19 mouse cellular contexts compared by ENCODE assay signal in the genomic region with DNA sequence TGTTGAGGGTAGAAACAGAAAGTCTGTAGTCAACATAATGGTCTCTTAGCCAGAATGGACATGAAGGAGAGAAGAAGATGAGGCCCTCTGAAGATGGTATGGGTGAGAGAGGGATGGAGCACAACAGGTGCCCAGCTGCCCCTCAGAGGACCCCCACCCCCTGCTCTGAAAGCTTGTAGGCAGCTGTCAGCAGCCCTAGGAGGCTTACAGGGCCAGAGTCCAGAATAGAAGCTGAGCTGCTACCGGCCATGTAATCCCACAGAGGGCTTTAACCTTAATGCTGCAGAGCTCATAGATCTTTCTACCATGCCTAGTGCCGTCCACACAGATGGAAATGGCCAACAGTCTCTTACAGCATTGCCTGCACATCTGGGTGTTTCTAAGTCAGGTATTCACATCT.
DNase-seq lines count a peak whose midpoint lies in the region; ATAC-seq lines count a peak whose summit lies in the region.
"Had no signal": no experiment of that assay in that cellular context is flagged by ENCODE, and none has a peak within 500 bp of the region (broad histone marks: within the 10 kb centered on the region; RNA-seq: fewer than 3 reads in every experiment).

No protein-coding gene starts in this region.

- H3K36me3 ChIP-seq in hindbrain, embryonic 10.5 days: no peaks in the 10 kb centered on the region
- no peaks in the 10 kb centered on the region for H3K36me3 ChIP-seq in hindbrain, embryonic 11.5 days (ENCODE audit: control insufficient read depth, insufficient read depth, low read length)
- no peaks in the 10 kb centered on the region for H3K36me3 ChIP-seq in embryonic facial prominence, embryonic 15.5 days
- H3K36me3 ChIP-seq: forebrain, embryonic 12.5 days; heart, embryonic 15.5 days; hindbrain, embryonic 15.5 days had no signal

- H3K4me3 ChIP-seq in hindbrain, embryonic 10.5 days: no peak overlapping the region
- no peak overlapping the region for H3K4me3 ChIP-seq in hindbrain, embryonic 11.5 days (ENCODE audit: low read depth, low read length)
- no peak overlapping the region for H3K4me3 ChIP-seq in embryonic facial prominence, embryonic 15.5 days (replicated peaks)
- H3K4me3 ChIP-seq: forebrain, embryonic 12.5 days; heart, embryonic 15.5 days; hindbrain, embryonic 15.5 days had no signal

- no peak overlapping the region for H3K9ac ChIP-seq in hindbrain, embryonic 11.5 days (ENCODE audit: low read depth, low read length)
- H3K9ac ChIP-seq in embryonic facial prominence, embryonic 15.5 days: no peak overlapping the region
- H3K9ac ChIP-seq: forebrain, embryonic 12.5 days; heart, embryonic 15.5 days; hindbrain, embryonic 15.5 days had no signal

- no peak for ATAC-seq in hindbrain, embryonic 11.5 days (ENCODE audit: low FRiP score)
- ATAC-seq in embryonic facial prominence, embryonic 15.5 days (ENCODE audit: insufficient number of reproducible peaks, low FRiP score, low TSS enrichment, low read depth): 0 out of 2 replicates have a peak, but pooled peaks have one; percentile 37
- ATAC-seq: forebrain, embryonic 16.5 days had no signal

- H3K27ac ChIP-seq in hindbrain, embryonic 10.5 days: peak overlapping the region; percentile 71; the same call in 1 of the 2 replicates
- H3K27ac ChIP-seq in hindbrain, embryonic 11.5 days (ENCODE audit: low read depth, low read length): no peak overlapping the region
- peak overlapping the region; percentile 13; the same call in 1 of the 2 replicates for H3K27ac ChIP-seq in embryonic facial prominence, embryonic 15.5 days (replicated peaks)
- H3K27ac ChIP-seq: heart, embryonic 15.5 days; hindbrain, embryonic 15.5 days had no signal

- H3K4me1 ChIP-seq in hindbrain, embryonic 10.5 days (replicated peaks): peaks cover 37% of the 10 kb centered on the region
- no peaks in the 10 kb centered on the region for H3K4me1 ChIP-seq in hindbrain, embryonic 11.5 days (replicated peaks; ENCODE audit: control insufficient read depth, insufficient read depth, low read length)
- peaks cover 12% of the 10 kb centered on the region; the same call in 1 of the 2 replicates for H3K4me1 ChIP-seq in embryonic facial prominence, embryonic 15.5 days
- H3K4me1 ChIP-seq: heart, embryonic 15.5 days had no signal

- no peak overlapping the region for H3K4me2 ChIP-seq in hindbrain, embryonic 11.5 days (replicated peaks; ENCODE audit: low read depth, low read length)
- H3K4me2 ChIP-seq in embryonic facial prominence, embryonic 15.5 days (replicated peaks): no peak overlapping the region
- H3K4me2 ChIP-seq: forebrain, embryonic 12.5 days; heart, embryonic 11.5 days; heart, embryonic 15.5 days; hindbrain, embryonic 15.5 days had no signal

- no peak for DNase-seq in hindbrain, embryonic 10.5 days (ENCODE audit: low spot score)
- DNase-seq in hindbrain, embryonic 11.5 days (ENCODE audit: low spot score): no peak
- peak; percentile 18 for DNase-seq in mesoderm, embryonic 11.5 days (ENCODE audit: low read depth, low spot score)
- peak; percentile 52 for DNase-seq in retina, postnatal 1 day
- DNase-seq in kidney, adult 8-10 months: no peak
- DNase-seq in cerebellum, adult 9-11 months: no peak
- DNase-seq: adrenal gland, postnatal 14 days; cerebellum, adult 11-12 months; cerebellum, adult 9-10 months; cerebellum, postnatal 36 days; gastrocnemius, postnatal 10 days; heart, adult 18-20 months; heart, postnatal 14 days had no signal

- H3K9me3 ChIP-seq in hindbrain, embryonic 10.5 days: no peaks in the 10 kb centered on the region
- no peaks in the 10 kb centered on the region for H3K9me3 ChIP-seq in hindbrain, embryonic 11.5 days (ENCODE audit: control insufficient read depth, low read length)
- no peaks in the 10 kb centered on the region for H3K9me3 ChIP-seq in embryonic facial prominence, embryonic 15.5 days (replicated peaks)
- H3K9me3 ChIP-seq: heart, embryonic 15.5 days; hindbrain, embryonic 15.5 days had no signal

- H3K27me3 ChIP-seq in hindbrain, embryonic 10.5 days (ENCODE audit: insufficient read depth, poor library complexity, severe bottlenecking): no peaks in the 10 kb centered on the region
- no peaks in the 10 kb centered on the region for H3K27me3 ChIP-seq in hindbrain, embryonic 11.5 days (ENCODE audit: control insufficient read depth, insufficient read depth, low read length)
- H3K27me3 ChIP-seq in embryonic facial prominence, embryonic 15.5 days: no peaks in the 10 kb centered on the region
- H3K27me3 ChIP-seq: forebrain, embryonic 12.5 days; heart, embryonic 15.5 days; hindbrain, embryonic 15.5 days had no signal

- WGBS in hindbrain, embryonic 10.5 days: 75% methylated on average over 2 of the region's 2 CpGs
- WGBS in hindbrain, embryonic 11.5 days: 62% methylated on average over 2 of the region's 2 CpGs
- 65% methylated on average over 2 of the region's 2 CpGs for WGBS in embryonic facial prominence, embryonic 15.5 days

Comparison
In these comparisons a context has a peak if more than half of its experiments do, and no peak if none do; other contexts are left out.
1. DNase-seq: peak in mesoderm, embryonic 11.5 days (single experiment) and retina, postnatal 1 day (single experiment); none in hindbrain, embryonic 10.5 days (single experiment), hindbrain, embryonic 11.5 days (single experiment), kidney, adult 8-10 months (0 of 2) and cerebellum, adult 9-11 months (single experiment).